Mouse (Mus musculus) lung, embryonic 15.5 days (tissue): ENCODE data around the gene Lrrc23. TPM values are rescaled to one million over a fixed set of nuclear protein-coding genes. Genes with fewer than 3 reads are reported as not detected.

Source experiments
- ATAC-seq: fragments of 200-750 bp; cut with Nextera tagmentation; 2 replicates; pipeline ENCODE4 v1.8.0; 2017; ENCODE audit warnings: moderate number of reproducible peaks, borderline replicate concordance; ENCODE audit not compliant: low FRiP score, low TSS enrichment; ENCODE audit errors: extremely low read depth
- H3K27ac ChIP-seq: fragments of 300-500 bp; sonication (generic); 2 replicates; pipeline ENCODE4 v1.5.1; 2015; ENCODE audit warnings: moderate library complexity, mild to moderate bottlenecking, inconsistent platforms
- H3K27me3 ChIP-seq: fragments of 300-500 bp; sonication (generic); 2 replicates; pipeline ENCODE4 v1.6.1; 2015; ENCODE audit warnings: inconsistent platforms
- H3K36me3 ChIP-seq: fragments of 300-500 bp; sonication (generic); 2 replicates; pipeline ENCODE4 v1.6.1; 2015; ENCODE audit warnings: inconsistent platforms
- H3K4me1 ChIP-seq: fragments of 300-500 bp; sonication (generic); 2 replicates; pipeline ENCODE4 v1.6.1; 2015; ENCODE audit warnings: inconsistent platforms
- H3K4me2 ChIP-seq: fragments of 300-500 bp; sonication (generic); 2 replicates; pipeline ENCODE4 v1.6.1; 2015; ENCODE audit warnings: inconsistent platforms, mild to moderate bottlenecking, moderate library complexity
- H3K4me3 ChIP-seq: fragments of 300-500 bp; sonication (generic); 2 replicates; pipeline ENCODE4 v1.5.1; 2015; ENCODE audit warnings: mild to moderate bottlenecking, inconsistent platforms
- H3K9ac ChIP-seq: fragments of 300-500 bp; sonication (generic); 2 replicates; pipeline ENCODE4 v1.6.1; 2015; ENCODE audit warnings: inconsistent platforms
- H3K9me3 ChIP-seq: fragments of 300-500 bp; sonication (generic); 2 replicates; pipeline ENCODE4 v1.6.1; 2016; ENCODE audit warnings: inconsistent platforms
- WGBS: fragments of 180-500 bp; shearing (Covaris S2); methylation state at CpG from one replicate; pipeline ENCODE4 v1.1.7; 2015; 5-methylcytosine and 5-hydroxymethylcytosine counted together
- polyA plus RNA-seq: library from polyadenylated mRNA; unstranded; fragments of >200 nt; fragmentation: Nextera tagmentation; extraction: Ambion mirVana; gene quantifications from 2 replicates; pipeline ENCODE4 v1.2.1, GENCODE M21; 2015

Gene Lrrc23
- polyA plus RNA-seq, 1 experiment from 2014 or later = 11.7 TPM

- 45% methylated on average over 8 of the region's 8 CpGs for WGBS
- Histone ChIP-seq H3K4me3 (no peak overlapping the region), H3K9ac (no peak overlapping the region), H3K4me2 (no peak overlapping the region), H3K36me3 (no peaks in the 10 kb centered on the region), H3K27ac (no peak overlapping the region), H3K27me3 (no peaks in the 10 kb centered on the region), H3K4me1 (0 out of 2 replicates have a peak, but pooled peaks cover 6% of the 10 kb centered on the region), H3K9me3 (no peaks in the 10 kb centered on the region)
- no peak for ATAC-seq
Measured at GRCm38 (mm10) chr6:124786756-124787420, 7.4 kb upstream of the Lrrc23 start.

- WGBS = 20% methylated on average over 6 of the region's 6 CpGs
- Histone ChIP-seq H3K9me3 (no peaks in the 10 kb centered on the region), H3K9ac (no peak overlapping the region), H3K27me3 (peaks cover 12% of the 10 kb centered on the region), H3K27ac (no peak overlapping the region), H3K4me2 (peak overlapping the region; percentile 36), H3K36me3 (no peaks in the 10 kb centered on the region), H3K4me1 (peaks cover 17% of the 10 kb centered on the region), H3K4me3 (peak overlapping the region; percentile 27)
- ATAC-seq = peak; percentile 50; the same call in 1 of the 2 replicates
Measured at GRCm38 (mm10) chr6:124782436-124782835, 2.9 kb upstream of the Lrrc23 start.

- 82% methylated on average over 7 of the region's 7 CpGs for whole genome bisulfite sequencing
- no peaks in the 10 kb centered on the region for H3K36me3 ChIP-seq
Measured at GRCm38 (mm10) chr6:124780917-124781316, 1.4 kb upstream of the Lrrc23 start.

GRCm38 (mm10) chr6:124779984-124780416 is 473 bp upstream of the Lrrc23 start:
- Histone ChIP-seq H3K4me3 (peak overlapping the region; percentile 40), H3K9me3 (no peaks in the 10 kb centered on the region), H3K27me3 (peaks cover 12% of the 10 kb centered on the region), H3K4me2 (peak overlapping the region; percentile 77), H3K9ac (0 out of 2 replicates have a peak overlapping the region, but pooled peaks have one; percentile 8), H3K27ac (no peak overlapping the region), H3K36me3 (no peaks in the 10 kb centered on the region), H3K4me1 (peaks cover 17% of the 10 kb centered on the region)
- WGBS = 13% methylated on average over 10 of the region's 10 CpGs
- ATAC-seq = 0 out of 2 replicates have a peak, but pooled peaks have one; percentile 5

More at GRCm38 (mm10) chr6:124780917-124781316, 1.4 kb upstream of the Lrrc23 start:
- H3K4me3 ChIP-seq = no peak overlapping the region
- H3K27me3 ChIP-seq = peaks cover 12% of the 10 kb centered on the region
- no peak overlapping the region for H3K9ac ChIP-seq
- H3K27ac ChIP-seq = no peak overlapping the region
- ATAC-seq = no peak
- peaks cover 17% of the 10 kb centered on the region for H3K4me1 ChIP-seq
- no peak overlapping the region for H3K4me2 ChIP-seq
- H3K9me3 ChIP-seq = no peaks in the 10 kb centered on the region

GRCm38 (mm10) chr6:124770511-124770910 is 9.0 kb downstream of the Lrrc23 start:
- Histone ChIP-seq H3K27ac (no peak overlapping the region), H3K4me1 (peaks cover 21% of the 10 kb centered on the region), H3K36me3 (no peaks in the 10 kb centered on the region), H3K9me3 (no peaks in the 10 kb centered on the region), H3K27me3 (peaks cover 19% of the 10 kb centered on the region), H3K9ac (no peak overlapping the region), H3K4me2 (no peak overlapping the region), H3K4me3 (no peak overlapping the region)
- 81% methylated on average over 15 of the region's 15 CpGs for WGBS
- no peak for ATAC-seq

GRCm38 (mm10) chr6:124770013-124770412 is 9.5 kb downstream of the Lrrc23 start:
- Histone ChIP-seq H3K4me3 (peak overlapping the region; percentile 49; the same call in 1 of the 2 replicates), H3K9me3 (no peaks in the 10 kb centered on the region), H3K4me2 (peak overlapping the region; percentile 97), H3K27me3 (peaks cover 19% of the 10 kb centered on the region), H3K9ac (peak overlapping the region; percentile 58; the same call in 1 of the 2 replicates), H3K36me3 (no peaks in the 10 kb centered on the region), H3K27ac (no peak overlapping the region), H3K4me1 (peaks cover 21% of the 10 kb centered on the region)
- WGBS = 43% methylated on average over 7 of the region's 7 CpGs
- ATAC-seq = no peak

GRCm38 (mm10) chr6:124769101-124769765 is 10.3 kb downstream of the Lrrc23 start, which contains the start of gene Eno2:
TSS of gene Eno2 (minus strand) at chr6:124769673.
- Histone ChIP-seq H3K9me3 (no peaks in the 10 kb centered on the region), H3K36me3 (no peaks in the 10 kb centered on the region), H3K4me1 (peaks cover 21% of the 10 kb centered on the region), H3K9ac (peak within 1 kb of the TSS; percentile 58), H3K4me3 (peak within 1 kb of the TSS; percentile 49), H3K4me2 (peak within 1 kb of the TSS; percentile 97), H3K27ac (no peak within 1 kb of the TSS), H3K27me3 (peaks cover 19% of the 10 kb centered on the region)
- peak; percentile 77; the same call in 1 of the 2 replicates for ATAC-seq
- under 1% methylated on average over 53 of the region's 54 CpGs for WGBS

- no peak for ATAC-seq
- Histone ChIP-seq H3K9me3 (no peaks in the 10 kb centered on the region), H3K4me3 (peak overlapping the region; percentile 49), H3K4me2 (peak overlapping the region; percentile 97), H3K4me1 (peaks cover 21% of the 10 kb centered on the region), H3K27ac (no peak overlapping the region), H3K27me3 (peaks cover 19% of the 10 kb centered on the region), H3K36me3 (no peaks in the 10 kb centered on the region), H3K9ac (no peak overlapping the region)
- WGBS = 3% methylated on average over 9 of the region's 9 CpGs
Measured at GRCm38 (mm10) chr6:124768704-124769044, 10.9 kb downstream of the Lrrc23 start.

GRCm38 (mm10) chr6:124767920-124768703 is 11.4 kb downstream of the Lrrc23 start:
- WGBS = 28% methylated on average over 19 of the region's 19 CpGs
- H3K27me3 ChIP-seq = peaks cover 22% of the 10 kb centered on the region
- ATAC-seq = peak; percentile 25; the same call in 1 of the 2 replicates
- H3K36me3 ChIP-seq = no peaks in the 10 kb centered on the region
- no peak overlapping the region for H3K27ac ChIP-seq
- peak overlapping the region; percentile 49 for H3K4me3 ChIP-seq
- H3K4me1 ChIP-seq = peaks cover 21% of the 10 kb centered on the region
- H3K9me3 ChIP-seq = no peaks in the 10 kb centered on the region
- H3K4me2 ChIP-seq = peak overlapping the region; percentile 97
- no peak overlapping the region for H3K9ac ChIP-seq

- Histone ChIP-seq H3K9ac (no peak overlapping the region), H3K4me2 (0 out of 2 replicates have a peak overlapping the region, but pooled peaks have one; percentile 97), H3K36me3 (no peaks in the 10 kb centered on the region), H3K27ac (no peak overlapping the region), H3K4me1 (peaks cover 21% of the 10 kb centered on the region), H3K27me3 (peaks cover 22% of the 10 kb centered on the region), H3K9me3 (no peaks in the 10 kb centered on the region), H3K4me3 (no peak overlapping the region)
- no peak for ATAC-seq
- 48% methylated on average over 4 of the region's 4 CpGs for WGBS
Measured at GRCm38 (mm10) chr6:124767536-124767919, 12.0 kb downstream of the Lrrc23 start.

GRCm38 (mm10) chr6:124765951-124766350 is 13.6 kb downstream of the Lrrc23 start:
- Histone ChIP-seq H3K9ac (no peak overlapping the region), H3K27me3 (peaks cover 22% of the 10 kb centered on the region), H3K4me3 (no peak overlapping the region), H3K9me3 (no peaks in the 10 kb centered on the region), H3K4me2 (no peak overlapping the region), H3K27ac (no peak overlapping the region), H3K36me3 (no peaks in the 10 kb centered on the region), H3K4me1 (peaks cover 21% of the 10 kb centered on the region)
- no peak for ATAC-seq
- WGBS = 85% methylated on average over 7 of the region's 7 CpGs
